Comparison of ENCODE assay signal across 8 mouse cellular contexts in genomic region chr4:59625998-59626910, GRCm38 (mm10). TPM values are rescaled to one million over a fixed set of nuclear protein-coding genes. Genes with fewer than 3 reads are reported as not detected.
DNase-seq lines count a peak whose midpoint lies in the region; ATAC-seq and TF ChIP-seq lines count a peak whose summit lies in the region.

TSS of gene E130308A19Rik (plus strand) at chr4:59626211.

- no peaks in the 10 kb centered on the region for H3K36me3 ChIP-seq in embryonic facial prominence, embryonic 15.5 days
- no peaks in the 10 kb centered on the region for H3K36me3 ChIP-seq in heart, embryonic 10.5 days
- no peaks in the 10 kb centered on the region for H3K36me3 ChIP-seq in kidney, embryonic 15.5 days
- no peaks in the 10 kb centered on the region; the same call in 1 of the 2 replicates for H3K36me3 ChIP-seq in liver, adult 2 months (ENCODE audit: control insufficient read depth, insufficient read depth, low read length)

- TF ChIP-seq CTCF in liver, adult 2 months (IDR thresholded peaks at IDR 0.05; ENCODE audit: low read depth, low read length) = 0 out of 2 replicates have a peak, but pooled peaks have one; percentile 1

- H3K9me3 ChIP-seq in embryonic facial prominence, embryonic 15.5 days (replicated peaks) = no peaks in the 10 kb centered on the region
- no peaks in the 10 kb centered on the region for H3K9me3 ChIP-seq in heart, embryonic 10.5 days
- no peaks in the 10 kb centered on the region for H3K9me3 ChIP-seq in kidney, embryonic 15.5 days (replicated peaks)

- H3K4me1 ChIP-seq in embryonic facial prominence, embryonic 15.5 days = 0 out of 2 replicates have a peak, but pooled peaks cover 16% of the 10 kb centered on the region
- H3K4me1 ChIP-seq in heart, embryonic 10.5 days = peaks cover 24% of the 10 kb centered on the region
- peaks cover 22% of the 10 kb centered on the region for H3K4me1 ChIP-seq in kidney, embryonic 15.5 days
- H3K4me1 ChIP-seq in liver, adult 2 months (ENCODE audit: control insufficient read depth, insufficient read depth, low read length) = peaks cover 4% of the 10 kb centered on the region; the same call in 1 of the 2 replicates

- H3K27me3 ChIP-seq in embryonic facial prominence, embryonic 15.5 days = no peaks in the 10 kb centered on the region
- no peaks in the 10 kb centered on the region for H3K27me3 ChIP-seq in heart, embryonic 10.5 days (ENCODE audit: insufficient read depth, poor library complexity, severe bottlenecking)
- no peaks in the 10 kb centered on the region for H3K27me3 ChIP-seq in kidney, embryonic 15.5 days
- no peaks in the 10 kb centered on the region for H3K27me3 ChIP-seq in liver, adult 2 months (ENCODE audit: control insufficient read depth, insufficient read depth, low read length)

- H3K27ac ChIP-seq in embryonic facial prominence, embryonic 15.5 days (replicated peaks) = peak within 1 kb of the TSS; percentile 66
- H3K27ac ChIP-seq in heart, embryonic 10.5 days = peak within 1 kb of the TSS; percentile 96
- H3K27ac ChIP-seq in kidney, embryonic 15.5 days = peak within 1 kb of the TSS; percentile 91
- H3K27ac ChIP-seq in liver, adult 2 months (replicated peaks; ENCODE audit: insufficient read depth, low read depth, low read length) = peak within 1 kb of the TSS; percentile 67

- H3K9ac ChIP-seq in embryonic facial prominence, embryonic 15.5 days = peak within 1 kb of the TSS; percentile 70
- H3K9ac ChIP-seq in kidney, embryonic 15.5 days = peak within 1 kb of the TSS; percentile 90
- H3K9ac ChIP-seq in liver, adult 2 months (ENCODE audit: low read depth, low read length) = peak within 1 kb of the TSS; percentile 95

- under 1% methylated on average over 115 of the region's 120 CpGs for WGBS in embryonic facial prominence, embryonic 15.5 days
- under 1% methylated on average over 119 of the region's 120 CpGs for WGBS in heart, embryonic 10.5 days
- under 1% methylated on average over 73 of the region's 120 CpGs for WGBS in kidney, embryonic 15.5 days
- WGBS in liver, adult 2 months = under 1% methylated on average over 117 of the region's 120 CpGs

- peak; percentile 82 for DNase-seq in 416B (ENCODE audit: low read depth)
- DNase-seq in adrenal gland, postnatal 4 days (ENCODE audit: low spot score in 2 of 2) = peak; percentile 33 to 56
- DNase-seq in heart, embryonic 10.5 days (ENCODE audit: low spot score) = peak; percentile 92
- DNase-seq in liver, adult 2 months (ENCODE audit: extremely low read depth, low read depth, low spot score) = peak; percentile 48
- peak; percentile 84 to 86 for DNase-seq in spleen, postnatal 36 days (ENCODE audit: low spot score in 2 of 2)

- TF ChIP-seq POLR2A in liver, adult 2 months (IDR thresholded peaks at IDR 0.05; ENCODE audit: extremely low read depth, insufficient read depth, low read length) = 0 out of 2 replicates have a peak, but pooled peaks have one; percentile 54

- peak; percentile 92 for ATAC-seq in embryonic facial prominence, embryonic 15.5 days (ENCODE audit: insufficient number of reproducible peaks, low FRiP score, low TSS enrichment, low read depth)
- ATAC-seq in kidney, embryonic 15.5 days (replicated peaks; ENCODE audit: low FRiP score) = peak; percentile 96
- peak; percentile 73 for ATAC-seq in monocyte, adult 5-6 weeks (replicated peaks; ENCODE audit: insufficient number of reproducible peaks, low FRiP score, low TSS enrichment, poor library complexity, severe bottlenecking)

- H3K4me3 ChIP-seq in embryonic facial prominence, embryonic 15.5 days (replicated peaks) = peak within 1 kb of the TSS; percentile 96
- peak within 1 kb of the TSS; percentile 91 for H3K4me3 ChIP-seq in heart, embryonic 10.5 days
- H3K4me3 ChIP-seq in kidney, embryonic 15.5 days (replicated peaks) = peak within 1 kb of the TSS; percentile 97
- peak within 1 kb of the TSS; percentile 98 for H3K4me3 ChIP-seq in liver, adult 2 months (ENCODE audit: insufficient read depth, low read depth, low read length)

- H3K79me2 ChIP-seq in liver, adult 2 months (ENCODE audit: control insufficient read depth, insufficient read depth, low read length) = peaks cover 10% of the 10 kb centered on the region; the same call in 1 of the 2 replicates

- H3K4me2 ChIP-seq in embryonic facial prominence, embryonic 15.5 days (replicated peaks) = peak within 1 kb of the TSS; percentile 73
- peak within 1 kb of the TSS; percentile 74 for H3K4me2 ChIP-seq in kidney, embryonic 15.5 days

RNA-seq across cellular contexts. Expression of gene E130308A19Rik, which starts in this region (rescaled TPM):
- 10 to 100 TPM; 27.4 to 32.9 TPM for total RNA-seq in adrenal gland, postnatal 4 days (2021)
- polyA plus RNA-seq in embryonic facial prominence, embryonic 15.5 days (2015; fragmentation: Nextera tagmentation; extraction: Ambion mirVana) = 18.7 and 19.1 TPM in 2 replicates
- 31.0 and 37.3 TPM in 2 replicates for polyA plus RNA-seq in heart, embryonic 10.5 days (2016; fragmentation: Nextera tagmentation; extraction: Ambion mirVana)
- polyA plus RNA-seq in kidney, embryonic 15.5 days (2015; fragmentation: Nextera tagmentation; extraction: Ambion mirVana) = 34.9 and 35.6 TPM in 2 replicates
- total RNA-seq in liver, adult 2 months (2014; rRNA removed) = 1.5 and 3.7 TPM in 2 replicates
- 2.3 and 2.6 TPM in 2 replicates for polyA plus RNA-seq in liver, adult 2 months (2012; rRNA removed)
- total RNA-seq in monocyte, adult 5-6 weeks (2017) = 3.1 to 10.2 TPM (median 3.4 TPM) in 3 replicates

Comparison
In these comparisons a context has a peak if more than half of its experiments do, and no peak if none do; other contexts are left out.
1. Peak in every context shown above with its lines: DNase-seq, ATAC-seq, H3K4me3 ChIP-seq and H3K27ac ChIP-seq.